Mouse (Mus musculus): ENCODE data around the gene Pgam2. TPM values are rescaled to one million over a fixed set of nuclear protein-coding genes. Genes with fewer than 3 reads are reported as not detected.

Pgam2 gene
- total RNA-seq, 1 experiment from 2014 or later: not detected

DNA sequence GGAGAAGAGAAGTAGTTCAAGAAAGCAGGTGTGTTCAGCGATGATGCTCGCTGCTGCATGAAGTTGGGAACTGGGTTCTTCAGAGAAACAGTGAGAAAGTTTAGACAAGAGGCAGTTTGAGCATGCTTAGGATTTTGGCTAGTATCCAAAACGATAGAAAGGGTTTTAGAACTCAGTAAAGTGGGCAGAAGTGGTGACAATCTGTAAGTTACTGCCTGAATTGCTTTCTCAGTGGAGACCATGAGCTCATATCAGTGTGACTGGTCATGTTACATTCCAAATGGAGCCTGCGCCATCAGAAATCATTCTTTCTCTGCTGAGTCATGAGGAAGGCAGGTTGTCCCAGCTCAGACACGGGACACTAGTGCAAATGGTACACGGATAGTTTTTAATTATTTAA, 37.5 kb downstream of the Pgam2 start:
- no peak for DNase-seq

DNA sequence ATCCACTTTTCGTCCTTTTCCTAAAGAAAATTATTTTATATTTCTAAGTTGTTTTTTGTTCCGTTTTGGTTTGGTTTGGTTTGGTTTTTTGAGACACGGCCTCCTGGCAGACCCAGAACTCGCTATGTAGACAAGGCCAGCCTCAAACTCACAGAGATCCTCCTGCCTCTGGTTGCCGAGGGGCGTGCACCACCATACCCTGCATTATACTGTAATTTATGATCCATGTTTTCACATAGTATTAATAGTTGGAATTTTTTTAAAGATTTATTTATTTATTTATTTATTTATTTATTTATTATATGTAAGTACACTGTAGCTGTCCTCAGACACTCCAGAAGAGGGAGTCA, 40.9 kb downstream of the Pgam2 start:
- DNase-seq: no peak

GRCm38 (mm10) chr11:5761820-5762632, 41.5 kb downstream of the Pgam2 start, which contains the start of gene Urgcp:
TSS of gene Urgcp (minus strand) at chr11:5762376.
- peak; percentile 96 for DNase-seq

GRCm38 (mm10) chr11:5753755-5754154, 49.8 kb downstream of the Pgam2 start:
- no peak for DNase-seq

Other genes starting within 250 kb of the Pgam2 start
- gene Ankrd36, start 234.0 kb downstream of the Pgam2 start, total RNA-seq (2021): not detected in 2 replicates
- 144 and 186 TPM in 2 replicates for gene Mrps24, start 88.1 kb downstream of the Pgam2 start, total RNA-seq (2021)
- gene Urgcp, start 41.4 kb downstream of the Pgam2 start, total RNA-seq (2021): 33.8 and 58.8 TPM in 2 replicates
- 66.2 and 77.8 TPM in 2 replicates for gene Dbnl, start 15.2 kb downstream of the Pgam2 start, total RNA-seq (2021)
- 12.0 and 13.8 TPM in 2 replicates for gene Polm, start 34.3 kb upstream of the Pgam2 start, total RNA-seq (2021)
- gene Aebp1, start 58.2 kb upstream of the Pgam2 start, total RNA-seq (2021): 399 and 434 TPM in 2 replicates
- gene Pold2, start 74.6 kb upstream of the Pgam2 start, total RNA-seq (2021): 33.6 and 42.2 TPM in 2 replicates
- gene Myl7, start 95.0 kb upstream of the Pgam2 start, total RNA-seq (2021): not detected in 2 replicates
- 3.1 and 4.0 TPM in 2 replicates for gene Gck, start 146.3 kb upstream of the Pgam2 start, total RNA-seq (2021)
- 75.5 and 86.3 TPM in 2 replicates for gene Ykt6, start 152.0 kb upstream of the Pgam2 start, total RNA-seq (2021)